Mouse (Mus musculus): Measurements from ENCODE around the gene Mical3. TPM values are rescaled to one million over a fixed set of nuclear protein-coding genes. Genes with fewer than 3 reads are reported as not detected.

Mical3 gene
- total RNA-seq, 1 experiment = 30.0 TPM

DNA sequence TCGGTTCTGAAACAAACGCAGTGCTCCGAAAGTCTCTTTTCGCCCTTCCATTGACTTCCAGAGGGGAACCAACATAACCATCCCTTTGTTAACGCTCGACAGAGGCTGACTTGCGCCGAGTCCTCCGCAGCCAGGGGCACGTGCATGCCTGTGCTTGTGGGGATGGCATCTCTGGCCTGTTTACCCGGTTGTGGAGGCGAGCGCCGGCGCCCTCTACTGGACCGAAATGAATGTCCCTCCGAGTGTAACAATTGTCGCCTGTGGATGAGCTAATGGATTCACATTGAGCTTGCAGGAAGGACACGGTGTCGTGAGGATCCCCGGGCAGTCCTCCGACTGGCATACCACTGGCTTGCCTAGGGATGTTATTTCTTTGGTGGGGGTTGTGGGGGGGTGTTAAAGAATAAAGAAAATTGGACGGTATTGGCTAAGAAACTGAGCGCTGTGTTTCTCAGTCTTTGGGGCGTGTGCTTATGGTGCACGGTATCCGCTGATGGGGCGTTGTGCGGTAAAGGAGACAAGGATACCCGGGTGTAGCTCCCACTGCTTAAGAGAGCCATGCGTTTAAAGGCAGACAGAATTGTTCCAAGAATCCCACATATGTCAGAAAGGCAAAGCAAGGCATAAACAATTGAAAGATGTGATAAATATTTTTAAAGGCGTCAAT, 627 bp downstream of the Mical3 start:
- Histone ChIP-seq H3K9ac (ENCODE audit: insufficient read depth, low read depth, low read length, poor library complexity, severe bottlenecking) (no peak overlapping the region), H3K36me3 (ENCODE audit: control insufficient read depth, insufficient read depth, low read length, poor library complexity, severe bottlenecking) (no peaks in the 10 kb centered on the region), H3K4me1 (ENCODE audit: control insufficient read depth in 2 of 2, insufficient read depth in 2 of 2, low read length in 2 of 2, poor library complexity in 1 of 2) (peaks cover 1 to 6% of the 10 kb centered on the region in 2 experiments; a peak in 2 of 4 replicates), H3K9me3 (ENCODE audit: control insufficient read depth, insufficient read depth, low read depth, low read length) (no peaks in the 10 kb centered on the region), H3K27ac (ENCODE audit: insufficient read depth, low read depth, low read length, poor library complexity, severe bottlenecking) (no peak overlapping the region), H3K4me3 (ENCODE audit: insufficient read depth in 1 of 2, low read depth in 1 of 2, low read length in 2 of 2, poor library complexity in 1 of 2, severe bottlenecking in 1 of 2) (peak overlapping the region; percentile 38 to 51)
- in situ Hi-C loops (cut with MboI; ENCODE audit: low sequenced_read_pairs in 2 of 2, unreplicated experiment in 2 of 2) = no loop called here
- peak; percentile 33; the same call in 1 of the 2 replicates for TF ChIP-seq ZC3H11A (IDR thresholded peaks at IDR 0.05; ENCODE audit: borderline replicate concordance, low read depth, low read length)
- no peak for TF ChIP-seq MAFK (IDR thresholded peaks at IDR 0.05; ENCODE audit: insufficient read depth, low read depth, low read length)
- DNase-seq (ENCODE audit: low read depth, low spot score) = peak; percentile 85

DNA sequence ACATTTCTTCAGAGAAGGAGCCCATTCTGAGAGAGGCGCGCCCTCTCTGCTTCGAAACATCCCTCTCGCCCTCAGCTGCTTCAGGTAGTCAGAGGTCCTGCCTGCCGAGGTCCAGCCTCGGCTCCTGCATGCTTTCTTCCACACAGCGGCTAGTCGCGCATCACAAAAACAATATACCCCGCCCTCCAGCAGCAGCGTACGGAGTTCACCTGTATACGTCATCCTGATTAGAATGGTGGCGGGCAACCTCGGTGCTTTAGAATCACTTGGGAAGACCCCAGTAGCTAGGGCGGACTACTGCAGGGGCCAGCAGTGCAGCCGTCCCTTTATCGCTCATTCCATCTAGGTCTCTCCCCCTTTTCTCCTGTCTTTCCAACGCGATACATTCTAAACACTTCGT, 1.3 kb downstream of the Mical3 start:
- Histone ChIP-seq H3K9me3 (ENCODE audit: control insufficient read depth, insufficient read depth, low read depth, low read length) (no peaks in the 10 kb centered on the region), H3K27ac (ENCODE audit: insufficient read depth, low read depth, low read length, poor library complexity, severe bottlenecking) (no peak overlapping the region), H3K9ac (ENCODE audit: insufficient read depth, low read depth, low read length, poor library complexity, severe bottlenecking) (no peak overlapping the region), H3K4me3 (ENCODE audit: insufficient read depth in 1 of 2, low read depth in 1 of 2, low read length in 2 of 2, poor library complexity in 1 of 2, severe bottlenecking in 1 of 2) (peak overlapping the region in 1 of 2 experiments; percentile 3; a peak in 1 of 4 replicates), H3K36me3 (ENCODE audit: control insufficient read depth, insufficient read depth, low read length, poor library complexity, severe bottlenecking) (no peaks in the 10 kb centered on the region), H3K4me1 (ENCODE audit: control insufficient read depth in 2 of 2, insufficient read depth in 2 of 2, low read length in 2 of 2, poor library complexity in 1 of 2) (peaks cover 1 to 6% of the 10 kb centered on the region in 2 experiments; a peak in 2 of 4 replicates)
- no peak for DNase-seq (ENCODE audit: low read depth, low spot score)
- TF ChIP-seq ZC3H11A (IDR thresholded peaks at IDR 0.05; ENCODE audit: borderline replicate concordance, low read depth, low read length) (no peak), HCFC1 (IDR thresholded peaks at IDR 0.05; ENCODE audit: borderline replicate concordance, insufficient read depth, low read length) (no peak), ZNF384 (IDR thresholded peaks at IDR 0.05; ENCODE audit: low read depth, low read length) (no peak), CHD2 (IDR thresholded peaks at IDR 0.05; ENCODE audit: low read depth, low read length) (no peak), MAFK (IDR thresholded peaks at IDR 0.05; ENCODE audit: insufficient read depth, low read depth, low read length) (no peak)
- in situ Hi-C loops (cut with MboI; ENCODE audit: low sequenced_read_pairs in 2 of 2, unreplicated experiment in 2 of 2) = no loop called here

DNA sequence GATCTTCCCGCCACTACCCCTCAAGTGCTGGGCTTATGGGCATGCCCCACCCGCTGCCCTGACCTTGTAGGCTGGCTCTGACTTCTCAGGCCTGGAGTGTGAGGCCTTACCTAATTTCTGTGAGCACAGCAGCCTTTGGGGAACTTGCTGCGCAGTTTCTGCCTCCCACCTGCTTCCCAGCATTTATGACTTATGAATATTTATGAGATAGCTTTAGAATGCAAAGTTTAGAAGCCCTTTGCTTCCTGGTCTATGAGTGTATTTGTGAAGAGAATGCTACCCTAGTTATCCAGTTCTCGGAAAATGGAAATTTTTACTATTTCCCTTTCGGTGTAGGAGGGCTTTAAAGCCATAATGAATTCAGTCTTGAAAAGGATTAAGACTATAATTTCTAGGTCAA, 2.1 kb downstream of the Mical3 start:
- in situ Hi-C loops (cut with MboI; ENCODE audit: low sequenced_read_pairs in 2 of 2, unreplicated experiment in 2 of 2) = no loop called here
- no peak overlapping the region for H3K4me3 ChIP-seq (ENCODE audit: insufficient read depth in 1 of 2, low read depth in 1 of 2, low read length in 2 of 2, poor library complexity in 1 of 2, severe bottlenecking in 1 of 2)
- H3K9ac ChIP-seq (ENCODE audit: insufficient read depth, low read depth, low read length, poor library complexity, severe bottlenecking) = no peak overlapping the region
- no peak for DNase-seq (ENCODE audit: low read depth, low spot score)
- H3K4me1 ChIP-seq (ENCODE audit: control insufficient read depth in 2 of 2, insufficient read depth in 2 of 2, low read length in 2 of 2, poor library complexity in 1 of 2) = peaks cover 1 to 3% of the 10 kb centered on the region in 2 experiments; a peak in 2 of 4 replicates
- no peaks in the 10 kb centered on the region for H3K9me3 ChIP-seq (ENCODE audit: control insufficient read depth, insufficient read depth, low read depth, low read length)
- no peak overlapping the region for H3K27ac ChIP-seq (ENCODE audit: insufficient read depth, low read depth, low read length, poor library complexity, severe bottlenecking)
- TF ChIP-seq ZC3H11A (IDR thresholded peaks at IDR 0.05; ENCODE audit: borderline replicate concordance, low read depth, low read length) = no peak
- no peak for TF ChIP-seq CHD2 (IDR thresholded peaks at IDR 0.05; ENCODE audit: low read depth, low read length)
- TF ChIP-seq HCFC1 (IDR thresholded peaks at IDR 0.05; ENCODE audit: borderline replicate concordance, insufficient read depth, low read length) = no peak
- TF ChIP-seq ZNF384 (IDR thresholded peaks at IDR 0.05; ENCODE audit: low read depth, low read length) = no peak
- TF ChIP-seq MAFK (IDR thresholded peaks at IDR 0.05; ENCODE audit: insufficient read depth, low read depth, low read length) = no peak
- H3K36me3 ChIP-seq (ENCODE audit: control insufficient read depth, insufficient read depth, low read length, poor library complexity, severe bottlenecking) = no peaks in the 10 kb centered on the region

DNA sequence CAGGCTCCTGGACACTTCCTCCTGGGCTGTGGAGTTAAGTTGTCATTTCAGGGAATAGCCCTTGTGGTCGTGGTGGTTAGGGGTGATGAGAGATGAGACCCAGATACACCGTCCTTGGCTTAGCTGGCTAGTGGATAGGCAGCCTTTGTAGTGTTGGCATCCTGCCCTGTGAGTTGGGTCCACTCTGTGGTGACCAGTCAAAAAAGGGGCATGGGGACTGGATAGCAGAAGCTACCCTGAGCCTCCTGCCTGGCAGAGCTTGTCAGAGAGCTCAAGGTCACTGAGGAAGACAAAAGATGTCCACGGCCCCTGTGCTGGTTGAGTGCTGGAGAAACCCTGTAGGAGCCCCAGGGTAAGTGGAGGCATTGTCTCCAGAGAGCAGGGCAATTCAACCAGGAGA, 3.1 kb downstream of the Mical3 start:
- H3K27ac ChIP-seq (ENCODE audit: insufficient read depth, low read depth, low read length, poor library complexity, severe bottlenecking) = no peak overlapping the region
- no peak overlapping the region for H3K4me3 ChIP-seq (ENCODE audit: insufficient read depth in 1 of 2, low read depth in 1 of 2, low read length in 2 of 2, poor library complexity in 1 of 2, severe bottlenecking in 1 of 2)
- H3K36me3 ChIP-seq (ENCODE audit: control insufficient read depth, insufficient read depth, low read length, poor library complexity, severe bottlenecking) = no peaks in the 10 kb centered on the region
- DNase-seq (ENCODE audit: low read depth, low spot score) = no peak
- TF ChIP-seq HCFC1 (IDR thresholded peaks at IDR 0.05; ENCODE audit: borderline replicate concordance, insufficient read depth, low read length) (no peak), CHD2 (IDR thresholded peaks at IDR 0.05; ENCODE audit: low read depth, low read length) (no peak), ZC3H11A (IDR thresholded peaks at IDR 0.05; ENCODE audit: borderline replicate concordance, low read depth, low read length) (no peak), MAFK (IDR thresholded peaks at IDR 0.05; ENCODE audit: insufficient read depth, low read depth, low read length) (no peak), ZNF384 (IDR thresholded peaks at IDR 0.05; ENCODE audit: low read depth, low read length) (no peak)
- peaks cover 1 to 3% of the 10 kb centered on the region in 2 experiments; a peak in 1 of 4 replicates for H3K4me1 ChIP-seq (ENCODE audit: control insufficient read depth in 2 of 2, insufficient read depth in 2 of 2, low read length in 2 of 2, poor library complexity in 1 of 2)
- H3K9me3 ChIP-seq (ENCODE audit: control insufficient read depth, insufficient read depth, low read depth, low read length) = no peaks in the 10 kb centered on the region
- in situ Hi-C loops (cut with MboI; ENCODE audit: low sequenced_read_pairs in 2 of 2, unreplicated experiment in 2 of 2) = no loop called here
- no peak overlapping the region for H3K9ac ChIP-seq (ENCODE audit: insufficient read depth, low read depth, low read length, poor library complexity, severe bottlenecking)

All from ES-E14 (cell line).